Mouse (Mus musculus): ENCODE data around the gene Myo1d. TPM values are rescaled to one million over a fixed set of nuclear protein-coding genes. Genes with fewer than 3 reads are reported as not detected.

The Myo1d gene
- polyA plus RNA-seq, 1 experiment, result 16.9 TPM

- Histone ChIP-seq H3K27ac (ENCODE audit: insufficient read depth, low read length) (no peak overlapping the region), H3K4me1 (ENCODE audit: control insufficient read depth, insufficient read depth, low read length) (no peaks in the 10 kb centered on the region), H3K27me3 (ENCODE audit: control insufficient read depth, insufficient read depth, low read length) (no peaks in the 10 kb centered on the region), H3K4me3 (replicated peaks; ENCODE audit: insufficient read depth, low read depth, low read length) (no peak overlapping the region)
- DNase-seq, result no peak
- 95% methylated on average over 1 of the region's 1 CpGs for WGBS
- TF ChIP-seq POLR2A (IDR thresholded peaks at IDR 0.05; ENCODE audit: borderline replicate concordance, insufficient read depth, low read length), result no peak
- TF ChIP-seq CTCF (IDR thresholded peaks at IDR 0.05; ENCODE audit: borderline replicate concordance, insufficient read depth, low read depth, low read length), result no peak
Observed at GRCm38 (mm10) chr11:80749187-80749586, 30.6 kb downstream of the Myo1d start.

GRCm38 (mm10) chr11:80745426-80745825 lies 34.4 kb downstream of the Myo1d start:
- TF ChIP-seq POLR2A (IDR thresholded peaks at IDR 0.05; ENCODE audit: borderline replicate concordance, insufficient read depth, low read length), result no peak
- TF ChIP-seq CTCF (IDR thresholded peaks at IDR 0.05; ENCODE audit: borderline replicate concordance, insufficient read depth, low read depth, low read length), result no peak
- Histone ChIP-seq H3K27me3 (ENCODE audit: control insufficient read depth, insufficient read depth, low read length) (no peaks in the 10 kb centered on the region), H3K4me3 (replicated peaks; ENCODE audit: insufficient read depth, low read depth, low read length) (no peak overlapping the region), H3K27ac (ENCODE audit: insufficient read depth, low read length) (no peak overlapping the region), H3K4me1 (ENCODE audit: control insufficient read depth, insufficient read depth, low read length) (no peaks in the 10 kb centered on the region)
- DNase-seq, result no peak
- WGBS, result 89% methylated on average over 5 of the region's 5 CpGs

DNA sequence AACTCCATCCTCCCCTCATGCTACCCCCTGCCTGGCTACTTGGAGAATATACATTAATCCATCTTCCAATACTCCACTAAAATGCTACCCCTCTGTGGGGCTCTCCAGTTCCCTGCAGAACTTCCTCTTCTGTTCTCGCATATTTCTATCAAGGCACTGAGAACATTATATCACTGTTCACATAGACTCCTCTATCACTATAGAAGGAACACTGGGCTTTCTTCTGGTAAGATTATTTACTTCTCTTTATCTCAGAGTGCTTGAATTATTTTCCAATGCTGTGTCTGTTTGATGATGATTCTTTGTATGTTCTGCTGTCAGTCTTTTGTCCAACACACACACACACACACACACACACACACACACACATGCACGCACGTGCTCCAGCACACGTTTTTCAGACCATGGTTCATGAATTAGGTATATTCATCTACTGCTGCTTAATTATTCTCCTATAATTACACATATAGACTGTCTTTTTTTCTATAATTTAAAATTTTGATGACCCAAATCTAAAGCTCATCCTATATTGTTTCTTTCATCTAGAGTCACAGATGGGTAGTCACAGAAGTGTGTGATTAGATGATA lies 35.9 kb downstream of the Myo1d start:
- no peak for DNase-seq
- H3K4me1 ChIP-seq (ENCODE audit: control insufficient read depth, insufficient read depth, low read length), result no peaks in the 10 kb centered on the region
- H3K4me3 ChIP-seq (replicated peaks; ENCODE audit: insufficient read depth, low read depth, low read length), result no peak overlapping the region
- no peaks in the 10 kb centered on the region for H3K27me3 ChIP-seq (ENCODE audit: control insufficient read depth, insufficient read depth, low read length)
- no peak for TF ChIP-seq POLR2A (IDR thresholded peaks at IDR 0.05; ENCODE audit: borderline replicate concordance, insufficient read depth, low read length)
- TF ChIP-seq CTCF (IDR thresholded peaks at IDR 0.05; ENCODE audit: borderline replicate concordance, insufficient read depth, low read depth, low read length), result no peak
- no peak overlapping the region for H3K27ac ChIP-seq (ENCODE audit: insufficient read depth, low read length)
- 80% methylated on average over 4 of the region's 4 CpGs for WGBS

DNA sequence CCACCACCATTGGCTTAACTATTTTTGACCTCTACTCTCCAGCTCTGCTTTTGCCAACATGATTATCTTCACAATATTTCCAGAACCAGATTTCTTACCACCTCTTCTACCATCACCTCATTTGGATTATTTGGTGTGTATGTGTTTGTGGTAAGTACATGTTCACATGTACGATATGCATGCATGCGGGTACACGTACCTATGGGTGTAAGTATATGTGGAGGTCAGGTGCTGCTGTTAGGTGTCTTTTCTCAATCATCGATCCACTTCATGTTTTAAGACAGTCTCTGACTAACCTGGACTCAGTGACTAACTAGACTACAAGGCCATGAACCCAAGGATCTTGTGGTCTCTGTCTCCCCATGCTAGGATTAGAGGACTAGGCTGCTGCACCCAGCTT lies 37.4 kb downstream of the Myo1d start:
- TF ChIP-seq POLR2A (IDR thresholded peaks at IDR 0.05; ENCODE audit: borderline replicate concordance, insufficient read depth, low read length), result no peak
- TF ChIP-seq CTCF (IDR thresholded peaks at IDR 0.05; ENCODE audit: borderline replicate concordance, insufficient read depth, low read depth, low read length), result no peak
- no peak overlapping the region for H3K27ac ChIP-seq (ENCODE audit: insufficient read depth, low read length)
- H3K4me3 ChIP-seq (replicated peaks; ENCODE audit: insufficient read depth, low read depth, low read length), result no peak overlapping the region
- DNase-seq, result no peak
- 98% methylated on average over 4 of the region's 4 CpGs for WGBS
- no peaks in the 10 kb centered on the region for H3K4me1 ChIP-seq (ENCODE audit: control insufficient read depth, insufficient read depth, low read length)
- no peaks in the 10 kb centered on the region for H3K27me3 ChIP-seq (ENCODE audit: control insufficient read depth, insufficient read depth, low read length)

GRCm38 (mm10) chr11:80734771-80735170 lies 45.1 kb downstream of the Myo1d start:
- H3K4me3 ChIP-seq (replicated peaks; ENCODE audit: insufficient read depth, low read depth, low read length), result no peak overlapping the region
- H3K27me3 ChIP-seq (ENCODE audit: control insufficient read depth, insufficient read depth, low read length), result no peaks in the 10 kb centered on the region
- H3K27ac ChIP-seq (ENCODE audit: insufficient read depth, low read length), result no peak overlapping the region
- H3K4me1 ChIP-seq (ENCODE audit: control insufficient read depth, insufficient read depth, low read length), result no peaks in the 10 kb centered on the region
- DNase-seq, result no peak
- TF ChIP-seq POLR2A (IDR thresholded peaks at IDR 0.05; ENCODE audit: borderline replicate concordance, insufficient read depth, low read length) (no peak), CTCF (IDR thresholded peaks at IDR 0.05; ENCODE audit: borderline replicate concordance, insufficient read depth, low read depth, low read length) (no peak)
- WGBS, result 93% methylated on average over 2 of the region's 2 CpGs

GRCm38 (mm10) chr11:80724701-80725100 lies 55.1 kb downstream of the Myo1d start:
- no peaks in the 10 kb centered on the region for H3K4me1 ChIP-seq (ENCODE audit: control insufficient read depth, insufficient read depth, low read length)
- no peak overlapping the region for H3K4me3 ChIP-seq (replicated peaks; ENCODE audit: insufficient read depth, low read depth, low read length)
- 59% methylated on average over 12 of the region's 12 CpGs for WGBS
- DNase-seq, result no peak
- H3K27me3 ChIP-seq (ENCODE audit: control insufficient read depth, insufficient read depth, low read length), result no peaks in the 10 kb centered on the region
- H3K27ac ChIP-seq (ENCODE audit: insufficient read depth, low read length), result no peak overlapping the region
- TF ChIP-seq CTCF (IDR thresholded peaks at IDR 0.05; ENCODE audit: borderline replicate concordance, insufficient read depth, low read depth, low read length), result no peak
- TF ChIP-seq POLR2A (IDR thresholded peaks at IDR 0.05; ENCODE audit: borderline replicate concordance, insufficient read depth, low read length), result no peak

DNA sequence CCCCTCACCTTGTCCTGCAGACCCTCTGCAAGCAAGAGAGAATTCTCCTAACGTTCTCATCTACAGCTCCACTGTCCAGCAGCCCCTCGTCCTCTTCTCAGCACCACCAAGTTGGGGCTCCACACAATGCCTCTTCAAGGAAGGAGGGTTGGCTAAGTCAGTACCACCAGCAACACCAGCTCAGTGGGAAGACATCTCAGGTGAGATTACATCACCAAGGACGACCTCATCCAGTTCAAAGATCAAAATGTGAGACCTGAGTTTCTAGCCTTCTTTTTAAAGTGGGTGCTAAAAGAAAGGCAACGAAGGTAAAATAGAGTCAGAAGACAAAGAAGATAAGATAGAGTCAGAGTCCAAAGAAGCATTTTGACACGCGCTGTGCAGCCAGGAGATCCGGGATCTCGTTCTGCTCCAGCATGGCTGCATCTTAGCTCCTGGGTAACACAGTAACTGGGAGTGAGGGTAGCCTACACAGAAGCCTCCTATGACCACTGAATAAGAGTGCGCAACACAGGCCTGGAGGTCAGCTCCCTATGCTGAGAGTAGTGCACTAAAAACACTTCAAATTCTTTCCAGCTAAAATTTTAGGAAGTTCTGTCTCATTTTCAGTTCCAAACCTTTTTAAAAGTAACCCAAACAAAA lies 56.3 kb downstream of the Myo1d start:
- no peak for DNase-seq
- WGBS, result 83% methylated on average over 9 of the region's 9 CpGs
- Histone ChIP-seq H3K27me3 (ENCODE audit: control insufficient read depth, insufficient read depth, low read length) (no peaks in the 10 kb centered on the region), H3K4me3 (replicated peaks; ENCODE audit: insufficient read depth, low read depth, low read length) (no peak overlapping the region), H3K27ac (ENCODE audit: insufficient read depth, low read length) (no peak overlapping the region), H3K4me1 (ENCODE audit: control insufficient read depth, insufficient read depth, low read length) (no peaks in the 10 kb centered on the region)
- TF ChIP-seq POLR2A (IDR thresholded peaks at IDR 0.05; ENCODE audit: borderline replicate concordance, insufficient read depth, low read length), result no peak
- no peak for TF ChIP-seq CTCF (IDR thresholded peaks at IDR 0.05; ENCODE audit: borderline replicate concordance, insufficient read depth, low read depth, low read length)

- WGBS, result 70% methylated on average over 1 of the region's 1 CpGs
- Histone ChIP-seq H3K4me1 (ENCODE audit: control insufficient read depth, insufficient read depth, low read length) (no peaks in the 10 kb centered on the region), H3K27me3 (ENCODE audit: control insufficient read depth, insufficient read depth, low read length) (no peaks in the 10 kb centered on the region), H3K4me3 (replicated peaks; ENCODE audit: insufficient read depth, low read depth, low read length) (no peak overlapping the region), H3K27ac (ENCODE audit: insufficient read depth, low read length) (no peak overlapping the region)
- no peak for TF ChIP-seq POLR2A (IDR thresholded peaks at IDR 0.05; ENCODE audit: borderline replicate concordance, insufficient read depth, low read length)
- no peak for TF ChIP-seq CTCF (IDR thresholded peaks at IDR 0.05; ENCODE audit: borderline replicate concordance, insufficient read depth, low read depth, low read length)
- DNase-seq, result no peak
Observed at GRCm38 (mm10) chr11:80719014-80719413, 60.8 kb downstream of the Myo1d start.

All from cerebellum, adult 2 months (tissue).